Mouse (Mus musculus): Measurements from ENCODE around the gene Npas3. TPM values are rescaled to one million over a fixed set of nuclear protein-coding genes. Genes with fewer than 3 reads are reported as not detected.

The Npas3 gene
- polyA plus RNA-seq, 1 experiment from 2014 or later, result 3.7 TPM

DNA sequence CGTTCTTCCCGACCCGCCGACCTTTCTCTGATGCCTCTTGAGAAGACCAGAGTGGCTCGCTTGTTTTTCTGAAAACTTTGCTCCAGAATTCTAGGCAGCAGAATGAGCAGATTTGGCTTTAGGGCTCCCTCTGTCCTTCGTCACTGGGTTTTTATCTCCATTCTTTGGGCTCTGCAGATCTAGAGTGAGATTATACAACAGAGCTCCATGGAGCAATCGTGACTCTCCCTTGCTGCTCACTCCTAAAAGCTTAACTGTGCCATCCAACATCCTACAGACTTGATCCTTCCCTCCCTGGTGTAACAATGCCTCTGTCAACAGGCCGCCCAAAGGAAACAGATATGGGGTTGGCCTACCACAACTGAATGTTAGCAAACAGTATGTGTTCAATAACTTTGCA is 634.4 kb downstream of the Npas3 start:
- Histone ChIP-seq H3K4me3 (ENCODE audit: low read depth, low read length) (no peak overlapping the region), H3K4me2 (ENCODE audit: low read length) (no peak overlapping the region), H3K27ac (ENCODE audit: low read depth) (no peak overlapping the region), H3K4me1 (replicated peaks; ENCODE audit: control insufficient read depth, insufficient read depth, low read length) (no peaks in the 10 kb centered on the region), H3K36me3 (ENCODE audit: control insufficient read depth, insufficient read depth, low read length) (no peaks in the 10 kb centered on the region), H3K9me3 (ENCODE audit: control insufficient read depth, low read length) (no peaks in the 10 kb centered on the region), H3K27me3 (replicated peaks; ENCODE audit: control insufficient read depth, insufficient read depth, low read length) (no peaks in the 10 kb centered on the region), H3K9ac (ENCODE audit: low read length) (no peak overlapping the region)
- WGBS, result 86% methylated on average over 8 of the region's 8 CpGs
- ATAC-seq (replicated peaks; ENCODE audit: low FRiP score, low TSS enrichment, low read depth), result no peak
- DNase-seq (ENCODE audit: low spot score), result no peak

DNA sequence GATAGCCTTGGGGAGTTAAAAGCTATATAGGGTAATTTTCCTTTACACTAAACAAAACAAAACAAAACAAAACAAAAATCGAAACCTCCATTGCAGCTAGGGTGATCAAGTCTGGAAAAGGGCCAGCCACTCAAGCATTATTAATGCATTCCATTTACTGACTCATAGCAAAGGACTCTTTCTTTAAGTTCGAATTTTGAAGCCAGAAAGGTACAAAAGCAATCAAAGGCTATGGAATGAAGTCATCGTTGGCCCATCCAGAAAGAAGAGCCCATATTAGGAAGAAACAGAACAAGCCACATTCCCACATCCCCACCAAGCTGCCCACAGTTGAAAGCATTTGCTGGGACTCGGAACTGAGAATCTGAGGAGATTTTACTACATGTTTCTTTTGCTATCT is 640.1 kb downstream of the Npas3 start:
- H3K4me1 ChIP-seq (replicated peaks; ENCODE audit: control insufficient read depth, insufficient read depth, low read length), result no peaks in the 10 kb centered on the region
- no peak overlapping the region for H3K4me2 ChIP-seq (ENCODE audit: low read length)
- no peak overlapping the region for H3K27ac ChIP-seq (ENCODE audit: low read depth)
- no peaks in the 10 kb centered on the region for H3K36me3 ChIP-seq (ENCODE audit: control insufficient read depth, insufficient read depth, low read length)
- no peaks in the 10 kb centered on the region for H3K27me3 ChIP-seq (replicated peaks; ENCODE audit: control insufficient read depth, insufficient read depth, low read length)
- no peaks in the 10 kb centered on the region for H3K9me3 ChIP-seq (ENCODE audit: control insufficient read depth, low read length)
- DNase-seq (ENCODE audit: low spot score) (no peak), ATAC-seq (replicated peaks; ENCODE audit: low FRiP score, low TSS enrichment, low read depth) (no peak)
- no peak overlapping the region for H3K9ac ChIP-seq (ENCODE audit: low read length)
- 60% methylated on average over 4 of the region's 4 CpGs for WGBS
- H3K4me3 ChIP-seq (ENCODE audit: low read depth, low read length), result no peak overlapping the region

DNA sequence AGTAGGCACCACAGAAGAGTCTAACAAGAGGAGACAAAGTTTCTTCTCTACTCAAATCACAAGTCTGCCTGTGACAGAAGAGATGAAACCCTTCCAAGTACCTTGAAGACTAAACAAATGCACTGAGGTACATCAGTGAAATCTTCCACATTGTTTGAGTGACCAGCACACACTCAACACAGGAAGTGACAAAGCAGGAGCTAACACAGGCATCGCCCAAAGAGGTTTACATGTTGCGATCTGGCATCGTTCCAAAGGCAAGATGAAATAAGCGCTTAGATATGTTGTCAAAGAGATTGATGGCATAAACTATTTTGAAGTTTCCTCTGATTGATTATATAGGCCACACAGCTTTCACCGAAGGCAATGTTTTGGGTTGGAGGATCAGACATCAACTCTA is 647.4 kb downstream of the Npas3 start:
- Histone ChIP-seq H3K4me3 (ENCODE audit: low read depth, low read length) (no peak overlapping the region), H3K27me3 (replicated peaks; ENCODE audit: control insufficient read depth, insufficient read depth, low read length) (no peaks in the 10 kb centered on the region), H3K4me2 (ENCODE audit: low read length) (no peak overlapping the region), H3K36me3 (ENCODE audit: control insufficient read depth, insufficient read depth, low read length) (no peaks in the 10 kb centered on the region), H3K9ac (ENCODE audit: low read length) (no peak overlapping the region), H3K9me3 (ENCODE audit: control insufficient read depth, low read length) (no peaks in the 10 kb centered on the region), H3K27ac (ENCODE audit: low read depth) (no peak overlapping the region), H3K4me1 (replicated peaks; ENCODE audit: control insufficient read depth, insufficient read depth, low read length) (no peaks in the 10 kb centered on the region)
- DNase-seq (ENCODE audit: low spot score) (no peak), ATAC-seq (replicated peaks; ENCODE audit: low FRiP score, low TSS enrichment, low read depth) (no peak)
- 58% methylated on average over 5 of the region's 5 CpGs for WGBS

- H3K4me3 ChIP-seq (ENCODE audit: low read depth, low read length), result no peak overlapping the region
- 84% methylated on average over 8 of the region's 8 CpGs for WGBS
- no peak overlapping the region for H3K4me2 ChIP-seq (ENCODE audit: low read length)
- H3K36me3 ChIP-seq (ENCODE audit: control insufficient read depth, insufficient read depth, low read length), result no peaks in the 10 kb centered on the region
- H3K27ac ChIP-seq (ENCODE audit: low read depth), result no peak overlapping the region
- DNase-seq (ENCODE audit: low spot score) (no peak), ATAC-seq (replicated peaks; ENCODE audit: low FRiP score, low TSS enrichment, low read depth) (no peak)
- H3K27me3 ChIP-seq (replicated peaks; ENCODE audit: control insufficient read depth, insufficient read depth, low read length), result no peaks in the 10 kb centered on the region
- no peaks in the 10 kb centered on the region for H3K9me3 ChIP-seq (ENCODE audit: control insufficient read depth, low read length)
- H3K4me1 ChIP-seq (replicated peaks; ENCODE audit: control insufficient read depth, insufficient read depth, low read length), result no peaks in the 10 kb centered on the region
- no peak overlapping the region for H3K9ac ChIP-seq (ENCODE audit: low read length)
These were observed 660.3 kb downstream of the Npas3 start for GRCm38 (mm10) chr12:53908761-53909160.

DNA sequence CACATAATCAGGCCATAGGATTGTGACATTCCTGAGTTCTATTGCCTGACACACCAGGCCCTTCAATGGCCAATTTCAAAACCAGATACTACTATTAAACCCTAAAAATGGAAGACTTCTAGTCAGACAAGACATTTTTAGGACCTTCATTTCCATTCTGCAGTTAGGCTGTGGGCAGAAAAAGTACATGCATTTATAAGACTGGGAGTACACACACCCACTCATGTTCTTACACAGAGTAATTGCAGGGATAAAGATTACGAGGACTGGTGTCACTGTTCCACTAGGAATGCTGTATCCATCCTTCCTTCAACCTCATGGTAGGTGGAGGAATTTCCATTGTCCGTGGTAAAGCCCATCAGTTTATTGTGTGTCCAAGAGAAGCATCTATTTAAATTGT is 661.7 kb downstream of the Npas3 start:
- no peaks in the 10 kb centered on the region for H3K36me3 ChIP-seq (ENCODE audit: control insufficient read depth, insufficient read depth, low read length)
- WGBS, result 82% methylated on average over 2 of the region's 2 CpGs
- ATAC-seq (replicated peaks; ENCODE audit: low FRiP score, low TSS enrichment, low read depth) (no peak), DNase-seq (ENCODE audit: low spot score) (no peak)
- H3K9me3 ChIP-seq (ENCODE audit: control insufficient read depth, low read length), result no peaks in the 10 kb centered on the region
- no peaks in the 10 kb centered on the region for H3K4me1 ChIP-seq (replicated peaks; ENCODE audit: control insufficient read depth, insufficient read depth, low read length)
- H3K9ac ChIP-seq (ENCODE audit: low read length), result no peak overlapping the region
- H3K4me2 ChIP-seq (ENCODE audit: low read length), result no peak overlapping the region
- H3K27me3 ChIP-seq (replicated peaks; ENCODE audit: control insufficient read depth, insufficient read depth, low read length), result no peaks in the 10 kb centered on the region
- no peak overlapping the region for H3K27ac ChIP-seq (ENCODE audit: low read depth)
- no peak overlapping the region for H3K4me3 ChIP-seq (ENCODE audit: low read depth, low read length)

GRCm38 (mm10) chr12:53922153-53922552 is 673.7 kb downstream of the Npas3 start:
- no peak overlapping the region for H3K27ac ChIP-seq (ENCODE audit: low read depth)
- ATAC-seq (replicated peaks; ENCODE audit: low FRiP score, low TSS enrichment, low read depth), result no peak
- H3K27me3 ChIP-seq (replicated peaks; ENCODE audit: control insufficient read depth, insufficient read depth, low read length), result no peaks in the 10 kb centered on the region
- H3K4me2 ChIP-seq (ENCODE audit: low read length), result no peak overlapping the region
- 93% methylated on average over 7 of the region's 7 CpGs for WGBS
- no peaks in the 10 kb centered on the region for H3K36me3 ChIP-seq (ENCODE audit: control insufficient read depth, insufficient read depth, low read length)
- H3K9me3 ChIP-seq (ENCODE audit: control insufficient read depth, low read length), result no peaks in the 10 kb centered on the region
- H3K4me3 ChIP-seq (ENCODE audit: low read depth, low read length), result no peak overlapping the region
- no peaks in the 10 kb centered on the region for H3K4me1 ChIP-seq (replicated peaks; ENCODE audit: control insufficient read depth, insufficient read depth, low read length)
- H3K9ac ChIP-seq (ENCODE audit: low read length), result no peak overlapping the region
- no peak for DNase-seq (ENCODE audit: low spot score)

DNA sequence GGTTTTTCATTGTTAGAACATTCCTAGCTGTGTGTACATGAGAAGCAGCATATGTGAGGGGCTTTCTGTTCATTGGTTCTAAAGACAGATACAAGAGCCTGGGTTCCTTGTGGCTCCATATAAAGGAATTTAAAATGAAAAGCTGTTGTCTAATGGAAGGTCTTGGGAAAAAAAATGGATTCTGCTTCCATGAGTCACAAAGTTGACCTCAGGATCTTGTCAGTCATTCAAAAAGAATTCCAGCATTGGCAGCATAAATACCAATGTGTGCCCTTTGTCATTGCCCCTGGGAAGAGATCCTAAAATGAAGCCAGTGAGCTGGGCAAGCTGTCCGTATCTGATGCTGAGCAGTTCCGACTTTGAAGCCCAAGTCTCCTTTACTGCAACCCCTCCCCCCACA is 700.3 kb downstream of the Npas3 start:
- Histone ChIP-seq H3K36me3 (ENCODE audit: control insufficient read depth, insufficient read depth, low read length) (no peaks in the 10 kb centered on the region), H3K9me3 (ENCODE audit: control insufficient read depth, low read length) (no peaks in the 10 kb centered on the region), H3K4me1 (replicated peaks; ENCODE audit: control insufficient read depth, insufficient read depth, low read length) (no peaks in the 10 kb centered on the region), H3K4me3 (ENCODE audit: low read depth, low read length) (no peak overlapping the region), H3K9ac (ENCODE audit: low read length) (no peak overlapping the region), H3K4me2 (ENCODE audit: low read length) (no peak overlapping the region), H3K27me3 (replicated peaks; ENCODE audit: control insufficient read depth, insufficient read depth, low read length) (no peaks in the 10 kb centered on the region), H3K27ac (ENCODE audit: low read depth) (no peak overlapping the region)
- WGBS, result 89% methylated on average over 2 of the region's 2 CpGs
- no peak for DNase-seq (ENCODE audit: low spot score)
- no peak for ATAC-seq (replicated peaks; ENCODE audit: low FRiP score, low TSS enrichment, low read depth)

- H3K4me1 ChIP-seq (replicated peaks; ENCODE audit: control insufficient read depth, insufficient read depth, low read length), result no peaks in the 10 kb centered on the region
These were observed 713.5 kb downstream of the Npas3 start for GRCm38 (mm10) chr12:53962004-53962403.

DNA sequence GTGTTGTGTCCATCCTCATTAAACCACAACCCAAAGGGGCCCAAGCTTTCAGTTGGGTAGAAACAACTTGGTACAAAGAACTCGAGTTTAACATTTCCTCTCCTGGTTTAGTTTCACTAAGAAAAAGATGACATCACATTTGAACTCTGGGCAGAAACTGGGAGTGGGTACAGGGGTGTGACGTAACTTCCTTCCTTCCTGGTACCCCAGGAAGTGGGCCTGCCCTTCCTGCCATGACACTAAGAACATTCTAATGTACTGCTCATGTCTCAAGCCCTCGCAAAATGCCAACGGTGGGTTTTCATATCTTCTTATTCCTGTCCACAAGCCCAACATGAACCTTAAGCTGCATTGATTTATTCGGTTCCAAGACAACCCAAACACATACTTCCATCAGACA is 715.1 kb downstream of the Npas3 start:
- DNase-seq (ENCODE audit: low spot score) (no peak), ATAC-seq (replicated peaks; ENCODE audit: low FRiP score, low TSS enrichment, low read depth) (no peak)
- H3K4me2 ChIP-seq (ENCODE audit: low read length), result no peak overlapping the region
- no peak overlapping the region for H3K4me3 ChIP-seq (ENCODE audit: low read depth, low read length)
- no peaks in the 10 kb centered on the region for H3K27me3 ChIP-seq (replicated peaks; ENCODE audit: control insufficient read depth, insufficient read depth, low read length)
- no peak overlapping the region for H3K27ac ChIP-seq (ENCODE audit: low read depth)
- WGBS, result 85% methylated on average over 5 of the region's 5 CpGs
- no peak overlapping the region for H3K9ac ChIP-seq (ENCODE audit: low read length)
- no peaks in the 10 kb centered on the region for H3K36me3 ChIP-seq (ENCODE audit: control insufficient read depth, insufficient read depth, low read length)
- H3K9me3 ChIP-seq (ENCODE audit: control insufficient read depth, low read length), result no peaks in the 10 kb centered on the region
- H3K4me1 ChIP-seq (replicated peaks; ENCODE audit: control insufficient read depth, insufficient read depth, low read length), result no peaks in the 10 kb centered on the region

More at GRCm38 (mm10) chr12:53962004-53962403, 713.5 kb downstream of the Npas3 start:
- no peak for ATAC-seq (replicated peaks; ENCODE audit: low FRiP score, low TSS enrichment, low read depth)
- Histone ChIP-seq H3K4me2 (ENCODE audit: low read length) (no peak overlapping the region), H3K9me3 (ENCODE audit: control insufficient read depth, low read length) (no peaks in the 10 kb centered on the region), H3K36me3 (ENCODE audit: control insufficient read depth, insufficient read depth, low read length) (no peaks in the 10 kb centered on the region), H3K4me3 (ENCODE audit: low read depth, low read length) (no peak overlapping the region), H3K27me3 (replicated peaks; ENCODE audit: control insufficient read depth, insufficient read depth, low read length) (no peaks in the 10 kb centered on the region), H3K27ac (ENCODE audit: low read depth) (no peak overlapping the region), H3K9ac (ENCODE audit: low read length) (no peak overlapping the region)
- no peak for DNase-seq (ENCODE audit: low spot score)
- WGBS, result 37% methylated on average over 7 of the region's 7 CpGs

All from intestine, embryonic 14.5 days (tissue).